Mouse (Mus musculus) myocyte (in vitro differentiated cells): ENCODE data around the gene Ptpn23. TPM values are rescaled to one million over a fixed set of nuclear protein-coding genes. Genes with fewer than 3 reads are reported as not detected.
"Not testable (repeated sequence)": the region's sequence is repeated elsewhere in the genome, so short reads cannot be mapped to it uniquely, and the experiment has no call there.

Experiments
- H3K27me3 ChIP-seq: one replicate; pipeline ENCODE4 v1.6.1; 2011; ENCODE audit not compliant: control insufficient read depth, insufficient read depth, insufficient read length
- H3K36me3 ChIP-seq: one replicate; pipeline ENCODE4 v1.6.1; 2011; ENCODE audit not compliant: control insufficient read depth, insufficient read depth
- H3K4me2 ChIP-seq: one replicate; pipeline ENCODE4 v1.6.1; 2011; ENCODE audit warnings: low read depth, control low read depth
- H3K4me3 ChIP-seq: one replicate; pipeline ENCODE4 v1.5.1; 2011; ENCODE audit warnings: mild to moderate bottlenecking, control low read depth, moderate library complexity
- H3K79me2 ChIP-seq: one replicate; pipeline ENCODE4 v1.6.1; 2011; ENCODE audit not compliant: control insufficient read depth, insufficient read depth
- H3ac ChIP-seq: one replicate; pipeline ENCODE4 v1.6.1; 2011; ENCODE audit not compliant: control insufficient read depth, insufficient read length
- CEBPB ChIP-seq: IDR thresholded peaks from 2 replicates; pipeline ENCODE4 v1.6.1; 2011; ENCODE audit warnings: mild to moderate bottlenecking, moderate library complexity; ENCODE audit not compliant: poor library complexity, insufficient read depth, severe bottlenecking
- E2F4 ChIP-seq: IDR thresholded peaks from one replicate; pipeline ENCODE4 v1.6.1; 2011; ENCODE audit warnings: mild to moderate bottlenecking, control low read depth, moderate library complexity; ENCODE audit not compliant: insufficient read depth
- MAX ChIP-seq: IDR thresholded peaks from one replicate; pipeline ENCODE4 v1.6.1; 2011; ENCODE audit warnings: low read depth, mild to moderate bottlenecking, control low read depth
- MYOD1 ChIP-seq, 3 experiments: IDR thresholded peaks; one replicate each; pipeline ENCODE4 v1.6.1; 2011; ENCODE audit warnings: control low read depth in 2 of 3, low read depth in 2 of 3, mild to moderate bottlenecking in 2 of 3, moderate library complexity in 1 of 3; ENCODE audit not compliant: insufficient read length in 2 of 3, control insufficient read depth in 1 of 3
- MYOG ChIP-seq, 3 experiments: IDR thresholded peaks; one replicate each; pipeline ENCODE4 v1.6.1; 2011; ENCODE audit warnings: control low read depth in 2 of 3, low read depth in 2 of 3, mild to moderate bottlenecking in 2 of 3; ENCODE audit not compliant: insufficient read length in 2 of 3, control insufficient read depth in 1 of 3, insufficient read depth in 1 of 3
- POLR2A ChIP-seq: IDR thresholded peaks from one replicate; pipeline ENCODE4 v1.6.1; 2011; ENCODE audit warnings: low read depth, mild to moderate bottlenecking, control low read depth, moderate library complexity; ENCODE audit not compliant: insufficient read length
- POLR2AphosphoS2 ChIP-seq: IDR thresholded peaks from one replicate; pipeline ENCODE4 v1.6.1; 2011; ENCODE audit warnings: low read depth, control low read depth; ENCODE audit not compliant: insufficient read length
- REST ChIP-seq: IDR thresholded peaks from one replicate; pipeline ENCODE4 v1.6.1; 2011; ENCODE audit warnings: mild to moderate bottlenecking, control low read depth, moderate library complexity; ENCODE audit not compliant: insufficient read depth, insufficient read length
- SRF ChIP-seq: IDR thresholded peaks from one replicate; pipeline ENCODE4 v1.6.1; 2011; ENCODE audit warnings: low read depth; ENCODE audit not compliant: control insufficient read depth, insufficient read length
- TCF12 ChIP-seq: IDR thresholded peaks from one replicate; pipeline ENCODE4 v1.6.1; 2011; ENCODE audit warnings: mild to moderate bottlenecking, control low read depth; ENCODE audit not compliant: poor library complexity, insufficient read depth, severe bottlenecking
- TCF3 ChIP-seq: IDR thresholded peaks from one replicate; pipeline ENCODE4 v1.6.1; 2011; ENCODE audit warnings: low read depth, control low read depth; ENCODE audit not compliant: insufficient read length
- USF1 ChIP-seq: IDR thresholded peaks from one replicate; pipeline ENCODE4 v1.6.1; 2011; ENCODE audit warnings: low read depth, mild to moderate bottlenecking, control low read depth, moderate library complexity
- polyA plus RNA-seq: library from polyadenylated mRNA; unstranded; fragments of >200 nt; fragmentation: generic; extraction: Trizol; gene quantifications from one replicate; pipeline ENCODE4 v1.2.1, GENCODE M21; 2012; ENCODE audit warnings: missing spikeins

Gene Ptpn23
- polyA plus RNA-seq, 1 experiment, result 36.0 TPM

- no peak for TF ChIP-seq CEBPB
- TF ChIP-seq MYOG (IDR thresholded peaks at IDR 0.05; ENCODE audit: control insufficient read depth in 1 of 3, insufficient read depth in 1 of 3, insufficient read length in 2 of 3, low read depth in 2 of 3), result no peak
- no peak for TF ChIP-seq POLR2A
- TF ChIP-seq USF1, result no peak
- peak; percentile 64 for TF ChIP-seq POLR2AphosphoS2
- no peak for TF ChIP-seq TCF12
- no peak for TF ChIP-seq REST
- no peak overlapping the region for H3ac ChIP-seq
- H3K4me2 ChIP-seq, result no peak overlapping the region
These were observed 23.6 kb downstream of the Ptpn23 start for GRCm38 (mm10) chr9:110384369-110384929.

GRCm38 (mm10) chr9:110381292-110381691 lies 26.7 kb downstream of the Ptpn23 start:
- Histone ChIP-seq H3ac (no peak overlapping the region), H3K4me2 (no peak overlapping the region), H3K36me3 (peaks cover 5% of the 10 kb centered on the region)

More at GRCm38 (mm10) chr9:110384369-110384929, 23.6 kb downstream of the Ptpn23 start:
- no peaks in the 10 kb centered on the region for H3K27me3 ChIP-seq
- no peaks in the 10 kb centered on the region for H3K79me2 ChIP-seq
- H3K36me3 ChIP-seq, result peaks cover 10% of the 10 kb centered on the region
- no peak overlapping the region for H3K4me3 ChIP-seq

GRCm38 (mm10) chr9:110380662-110381061 lies 27.4 kb downstream of the Ptpn23 start:
- H3ac ChIP-seq, result no peak overlapping the region
- TF ChIP-seq POLR2A (no peak), REST (no peak), MAX (no peak), E2F4 (no peak), TCF3 (no peak), SRF (no peak), POLR2AphosphoS2 (no peak), TCF12 (no peak), MYOD1 (IDR thresholded peaks at IDR 0.05; ENCODE audit: control insufficient read depth in 1 of 3, insufficient read length in 2 of 3, low read depth in 2 of 3) (no peak), USF1 (no peak), MYOG (IDR thresholded peaks at IDR 0.05; ENCODE audit: control insufficient read depth in 1 of 3, insufficient read depth in 1 of 3, insufficient read length in 2 of 3, low read depth in 2 of 3) (no peak), CEBPB (no peak)

More at GRCm38 (mm10) chr9:110381292-110381691, 26.7 kb downstream of the Ptpn23 start:
- Histone ChIP-seq H3K79me2 (no peaks in the 10 kb centered on the region), H3K27me3 (no peaks in the 10 kb centered on the region), H3K4me3 (no peak overlapping the region)
- TF ChIP-seq MYOD1 (IDR thresholded peaks at IDR 0.05; ENCODE audit: control insufficient read depth in 1 of 3, insufficient read length in 2 of 3, low read depth in 2 of 3) (no peak), POLR2AphosphoS2 (peak; percentile 41)

GRCm38 (mm10) chr9:110379361-110379760 lies 28.7 kb downstream of the Ptpn23 start:
- peaks cover 4% of the 10 kb centered on the region for H3K36me3 ChIP-seq
- H3K4me3 ChIP-seq, result no peak overlapping the region
- H3ac ChIP-seq, result no peak overlapping the region
- no peaks in the 10 kb centered on the region for H3K27me3 ChIP-seq
- H3K4me2 ChIP-seq, result no peak overlapping the region
- no peaks in the 10 kb centered on the region for H3K79me2 ChIP-seq
- TF ChIP-seq SRF, result no peak
- TF ChIP-seq POLR2AphosphoS2, result no peak
- no peak for TF ChIP-seq USF1
- TF ChIP-seq TCF3, result no peak
- TF ChIP-seq MYOD1 (IDR thresholded peaks at IDR 0.05; ENCODE audit: control insufficient read depth in 1 of 3, insufficient read length in 2 of 3, low read depth in 2 of 3), result no peak
- TF ChIP-seq MYOG (IDR thresholded peaks at IDR 0.05; ENCODE audit: control insufficient read depth in 1 of 3, insufficient read depth in 1 of 3, insufficient read length in 2 of 3, low read depth in 2 of 3), result no peak
- no peak for TF ChIP-seq REST
- no peak for TF ChIP-seq TCF12
- TF ChIP-seq E2F4, result no peak
- TF ChIP-seq CEBPB, result no peak
- no peak for TF ChIP-seq MAX
- TF ChIP-seq POLR2A, result no peak

More at GRCm38 (mm10) chr9:110380662-110381061, 27.4 kb downstream of the Ptpn23 start:
- Histone ChIP-seq H3K4me2 (no peak overlapping the region), H3K79me2 (no peaks in the 10 kb centered on the region), H3K4me3 (no peak overlapping the region), H3K36me3 (peaks cover 4% of the 10 kb centered on the region), H3K27me3 (no peaks in the 10 kb centered on the region)

- not testable (repeated sequence) for H3K4me2 ChIP-seq, H3K27me3 ChIP-seq, H3K36me3 ChIP-seq, H3K79me2 ChIP-seq, H3K4me3 ChIP-seq, H3ac ChIP-seq
These were observed 30.4 kb downstream of the Ptpn23 start for GRCm38 (mm10) chr9:110377655-110378054.
